Mouse (Mus musculus): Measurements from ENCODE around the gene Ahcy. TPM values are rescaled to one million over a fixed set of nuclear protein-coding genes. Genes with fewer than 3 reads are reported as not detected.
"Not testable (repeated sequence)": the region's sequence is repeated elsewhere in the genome, so short reads cannot be mapped to it uniquely, and the experiment has no call there.

The Ahcy gene
- polyA plus RNA-seq (2015; fragmentation: Nextera tagmentation; extraction: Ambion mirVana), result 44.8 and 48.0 TPM in 2 replicates

DNA sequence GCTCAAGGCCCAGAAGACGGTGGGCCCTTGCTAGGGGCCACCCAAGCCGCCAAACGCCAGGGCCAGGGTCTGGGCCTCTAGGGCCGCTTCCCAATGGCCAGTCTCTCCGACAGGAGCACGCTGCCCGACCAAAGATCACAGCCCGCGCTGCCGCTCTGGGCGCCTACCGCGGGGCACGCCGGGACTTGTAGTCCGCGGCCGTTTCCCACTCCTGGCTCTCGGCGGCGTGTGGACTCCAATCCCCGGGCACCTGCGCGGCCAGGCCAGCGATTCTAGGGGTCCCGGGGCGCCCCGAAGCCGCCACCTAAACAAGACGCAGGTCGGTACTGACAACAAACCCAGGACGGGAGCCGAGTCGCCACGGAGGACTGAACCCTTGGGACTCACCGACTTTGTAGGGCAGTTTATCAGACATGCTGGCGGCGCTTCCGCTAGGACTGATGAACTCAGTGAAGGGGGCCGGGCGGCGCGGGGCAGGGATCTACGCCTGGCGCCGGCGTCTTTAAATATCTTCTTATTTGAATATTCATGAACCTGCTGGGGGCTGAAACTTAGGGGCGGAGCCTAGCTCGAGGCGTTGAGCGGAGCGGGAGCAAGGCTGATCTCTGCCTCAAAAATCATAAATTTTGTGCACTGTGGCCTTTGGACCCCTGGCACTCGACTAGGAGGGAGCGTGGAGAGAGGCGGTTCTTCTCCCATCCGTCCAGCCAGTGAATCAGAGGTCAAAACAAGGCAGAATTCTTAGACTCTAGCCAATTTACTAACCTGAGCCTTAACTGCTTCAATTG, at the start of gene Ahcy:
Gene Ahcy, minus strand, starts transcription at position 520 of the 788 bp plus-strand sequence.
- ATAC-seq (replicated peaks), result peak; percentile 97
- H3K9me3 ChIP-seq, result no peaks in the 10 kb centered on the region
- peak within 1 kb of the TSS; percentile 93 for H3K4me3 ChIP-seq
- H3K27me3 ChIP-seq, result no peaks in the 10 kb centered on the region
- under 1% methylated on average over 56 of the region's 56 CpGs for WGBS
- no peaks in the 10 kb centered on the region for H3K36me3 ChIP-seq
- peak within 1 kb of the TSS; percentile 91 for H3K9ac ChIP-seq (replicated peaks)
- H3K4me2 ChIP-seq (replicated peaks), result peak within 1 kb of the TSS; percentile 67
- H3K27ac ChIP-seq (replicated peaks), result peak within 1 kb of the TSS; percentile 89
- H3K4me1 ChIP-seq, result peaks cover 23% of the 10 kb centered on the region

DNA sequence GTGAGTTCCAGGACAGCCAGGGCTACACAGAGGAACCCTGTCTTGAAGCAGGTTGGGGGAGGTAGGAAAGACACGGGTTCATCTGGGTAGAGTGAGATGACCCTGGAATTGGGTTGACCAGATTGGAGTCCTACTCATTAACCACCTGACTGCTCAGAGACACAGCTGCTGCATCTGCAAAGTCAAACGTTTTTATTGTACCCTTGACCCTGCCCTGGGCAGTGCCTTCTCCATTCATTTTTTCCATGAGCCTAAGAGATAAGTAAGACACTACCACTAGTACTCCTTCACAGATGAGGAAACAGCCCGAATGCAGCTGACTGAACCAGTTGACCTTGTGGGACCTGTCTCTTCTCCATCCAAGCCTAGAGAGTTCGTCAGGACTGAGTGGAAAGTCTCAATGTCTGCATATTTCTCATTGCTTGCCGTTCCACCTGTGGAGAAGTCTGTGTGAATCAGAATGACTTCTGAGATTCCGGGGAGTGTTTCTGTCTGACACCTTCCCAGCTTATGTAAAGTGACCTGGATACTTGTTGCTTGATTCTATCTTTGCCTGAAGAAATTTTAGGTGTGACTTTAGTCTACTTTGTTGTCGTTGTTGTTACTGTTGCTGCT, 41.0 kb upstream of the Ahcy start:
- ATAC-seq (replicated peaks), result no peak
- WGBS, result 73% methylated on average over 7 of the region's 7 CpGs

GRCm38 (mm10) chr2:155107276-155107675, 33.0 kb upstream of the Ahcy start:
- H3K4me3 ChIP-seq; H3K36me3 ChIP-seq; H3K4me1 ChIP-seq; H3K27me3 ChIP-seq; H3K27ac ChIP-seq (replicated peaks); H3K9ac ChIP-seq (replicated peaks); H3K9me3 ChIP-seq; ATAC-seq (replicated peaks); H3K4me2 ChIP-seq (replicated peaks): not testable (repeated sequence)
- WGBS, result 83% methylated on average over 9 of the region's 9 CpGs

More for the DNA sequence above, 41.0 kb upstream of the Ahcy start:
- Histone ChIP-seq H3K27ac (replicated peaks) (no peak overlapping the region), H3K9me3 (no peaks in the 10 kb centered on the region), H3K4me3 (no peak overlapping the region), H3K4me1 (no peaks in the 10 kb centered on the region), H3K27me3 (no peaks in the 10 kb centered on the region), H3K9ac (replicated peaks) (no peak overlapping the region), H3K36me3 (no peaks in the 10 kb centered on the region), H3K4me2 (replicated peaks) (no peak overlapping the region)

- Histone ChIP-seq H3K4me2 (replicated peaks) (no peak overlapping the region), H3K9ac (replicated peaks) (no peak overlapping the region), H3K4me3 (no peak overlapping the region), H3K27me3 (no peaks in the 10 kb centered on the region), H3K27ac (replicated peaks) (no peak overlapping the region), H3K9me3 (no peaks in the 10 kb centered on the region), H3K4me1 (no peaks in the 10 kb centered on the region), H3K36me3 (no peaks in the 10 kb centered on the region)
- ATAC-seq (replicated peaks), result no peak
- WGBS, result 75% methylated on average over 6 of the region's 6 CpGs
Observed at GRCm38 (mm10) chr2:155103607-155104006, 29.3 kb upstream of the Ahcy start.

DNA sequence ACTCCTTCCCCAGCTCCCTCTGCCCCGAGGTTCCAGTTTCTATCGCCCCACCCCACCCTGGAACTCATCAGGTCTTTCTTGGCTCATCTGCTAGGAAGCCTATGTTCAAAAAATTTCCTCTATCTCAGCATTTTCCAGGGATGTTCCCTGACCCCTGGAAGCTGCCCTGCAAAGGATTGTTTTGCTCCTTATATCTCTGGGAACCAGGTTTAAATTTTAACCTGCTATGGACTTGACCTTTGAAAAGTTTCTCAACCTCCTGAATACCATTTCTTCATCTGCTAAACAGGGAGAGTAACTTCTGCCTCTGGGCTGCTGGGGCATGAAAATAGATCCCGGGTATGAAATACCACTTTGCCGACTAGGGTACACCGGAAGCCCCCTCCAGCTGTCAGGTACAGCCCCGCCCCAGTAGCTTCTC, 27.5 kb upstream of the Ahcy start:
- no peak for ATAC-seq (replicated peaks)
- 67% methylated on average over 6 of the region's 6 CpGs for WGBS
- Histone ChIP-seq H3K4me1 (no peaks in the 10 kb centered on the region), H3K27ac (replicated peaks) (no peak overlapping the region), H3K36me3 (no peaks in the 10 kb centered on the region), H3K4me3 (no peak overlapping the region), H3K4me2 (replicated peaks) (no peak overlapping the region), H3K27me3 (no peaks in the 10 kb centered on the region), H3K9me3 (no peaks in the 10 kb centered on the region), H3K9ac (replicated peaks) (no peak overlapping the region)

- no peak overlapping the region for H3K4me2 ChIP-seq (replicated peaks)
- WGBS, result 76% methylated on average over 3 of the region's 3 CpGs
- no peak overlapping the region for H3K9ac ChIP-seq (replicated peaks)
- H3K4me3 ChIP-seq, result no peak overlapping the region
- no peaks in the 10 kb centered on the region for H3K4me1 ChIP-seq
- ATAC-seq (replicated peaks), result no peak
- H3K27me3 ChIP-seq, result no peaks in the 10 kb centered on the region
- no peak overlapping the region for H3K27ac ChIP-seq (replicated peaks)
- H3K36me3 ChIP-seq, result no peaks in the 10 kb centered on the region
- H3K9me3 ChIP-seq, result no peaks in the 10 kb centered on the region
Observed at GRCm38 (mm10) chr2:155100796-155101259, 26.5 kb upstream of the Ahcy start.

DNA sequence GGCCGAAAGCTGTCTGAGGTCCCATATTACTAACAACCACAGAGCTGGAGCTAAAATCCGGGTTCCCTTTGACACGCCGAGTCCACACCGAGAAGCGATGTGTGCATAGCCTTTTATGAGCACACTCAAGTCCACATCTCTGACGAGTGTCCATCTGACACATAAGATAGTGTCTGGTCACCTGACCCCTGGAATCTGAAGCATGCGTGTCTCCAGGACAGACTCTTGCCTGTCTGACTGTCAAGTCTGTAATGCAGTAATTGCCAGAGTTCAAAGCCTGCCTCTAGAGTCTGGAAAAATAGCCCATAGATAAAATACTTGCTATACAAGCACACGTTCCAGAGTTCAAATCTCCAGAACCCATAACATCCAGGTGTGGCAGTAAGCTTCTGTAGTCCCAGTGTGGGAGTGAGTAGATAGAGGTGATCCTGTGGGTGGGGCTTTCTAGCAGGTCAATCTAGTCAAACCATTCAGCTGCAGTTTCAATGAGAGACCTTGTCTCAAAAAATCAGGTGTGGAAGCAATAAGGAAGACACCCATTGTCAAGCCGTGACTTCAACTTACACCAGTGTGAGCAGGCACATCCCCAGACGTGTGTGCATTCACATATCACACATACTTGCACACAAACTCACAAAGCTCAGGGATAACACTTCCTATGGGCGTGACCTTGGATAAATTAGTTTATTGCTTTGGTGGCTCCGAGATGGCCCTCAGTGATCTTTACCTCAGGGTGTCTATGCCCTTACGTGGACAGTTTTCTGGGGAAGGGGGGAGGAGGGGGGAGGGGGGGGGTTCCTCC, 25.9 kb upstream of the Ahcy start:
- no peak overlapping the region for H3K27ac ChIP-seq (replicated peaks)
- ATAC-seq (replicated peaks), result no peak
- no peak overlapping the region for H3K4me3 ChIP-seq
- no peaks in the 10 kb centered on the region for H3K9me3 ChIP-seq
- WGBS, result 86% methylated on average over 14 of the region's 14 CpGs
- H3K36me3 ChIP-seq, result no peaks in the 10 kb centered on the region
- no peaks in the 10 kb centered on the region for H3K27me3 ChIP-seq
- H3K9ac ChIP-seq (replicated peaks), result no peak overlapping the region
- no peak overlapping the region for H3K4me2 ChIP-seq (replicated peaks)
- no peaks in the 10 kb centered on the region for H3K4me1 ChIP-seq

GRCm38 (mm10) chr2:155099421-155099820, 25.1 kb upstream of the Ahcy start:
- no peak for ATAC-seq (replicated peaks)
- Histone ChIP-seq H3K27ac (replicated peaks) (no peak overlapping the region), H3K4me2 (replicated peaks) (no peak overlapping the region), H3K9ac (replicated peaks) (no peak overlapping the region), H3K9me3 (no peaks in the 10 kb centered on the region), H3K36me3 (no peaks in the 10 kb centered on the region), H3K4me1 (no peaks in the 10 kb centered on the region), H3K4me3 (no peak overlapping the region), H3K27me3 (no peaks in the 10 kb centered on the region)
- WGBS, result 62% methylated on average over 7 of the region's 7 CpGs

DNA sequence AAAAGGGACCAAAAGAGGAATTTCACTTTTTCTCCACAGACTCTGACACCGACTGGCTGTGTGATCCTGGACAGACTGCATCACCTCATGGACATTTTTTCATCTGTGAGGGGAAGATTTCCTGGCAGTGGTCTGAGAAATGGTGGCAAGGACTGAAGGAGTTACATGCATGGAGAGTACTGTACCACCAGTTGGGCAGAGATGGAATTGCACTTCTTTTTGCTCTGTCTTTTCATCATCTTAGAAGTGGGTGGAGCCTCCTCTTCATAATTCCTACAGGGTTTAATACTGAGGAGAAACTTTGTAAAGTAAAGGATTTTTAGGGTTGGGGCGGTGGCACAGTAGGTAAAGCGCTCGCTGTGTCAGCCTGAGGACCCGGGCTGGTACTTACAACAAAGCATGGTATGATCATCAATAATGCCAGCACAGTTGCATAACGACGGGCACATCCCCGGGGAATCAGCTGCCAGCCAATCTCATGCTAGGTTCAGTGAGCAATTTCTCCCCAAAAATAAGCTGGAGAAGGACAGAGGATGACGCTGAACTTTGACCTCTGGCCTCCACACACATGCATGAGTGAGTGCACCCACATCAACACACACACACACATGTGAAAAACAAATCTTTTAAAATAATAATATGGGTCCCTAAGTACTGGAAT, 24.6 kb upstream of the Ahcy start:
- Histone ChIP-seq H3K4me1 (no peaks in the 10 kb centered on the region), H3K36me3 (no peaks in the 10 kb centered on the region), H3K4me3 (no peak overlapping the region), H3K9ac (replicated peaks) (no peak overlapping the region), H3K4me2 (replicated peaks) (no peak overlapping the region), H3K27me3 (no peaks in the 10 kb centered on the region), H3K9me3 (no peaks in the 10 kb centered on the region), H3K27ac (replicated peaks) (no peak overlapping the region)
- WGBS, result 87% methylated on average over 9 of the region's 9 CpGs
- ATAC-seq (replicated peaks), result no peak

- H3K4me3 ChIP-seq, result no peak overlapping the region
- no peak for ATAC-seq (replicated peaks)
- WGBS, result 75% methylated on average over 4 of the region's 4 CpGs
Observed at GRCm38 (mm10) chr2:155093418-155093817, 19.1 kb upstream of the Ahcy start.

GRCm38 (mm10) chr2:155091743-155092075, 17.4 kb upstream of the Ahcy start:
- Histone ChIP-seq H3K27me3 (no peaks in the 10 kb centered on the region), H3K9ac (replicated peaks) (no peak overlapping the region), H3K4me2 (replicated peaks) (no peak overlapping the region), H3K4me1 (no peaks in the 10 kb centered on the region), H3K36me3 (no peaks in the 10 kb centered on the region), H3K27ac (replicated peaks) (no peak overlapping the region), H3K4me3 (no peak overlapping the region), H3K9me3 (no peaks in the 10 kb centered on the region)
- no peak for ATAC-seq (replicated peaks)
- 84% methylated on average over 3 of the region's 3 CpGs for WGBS

More at GRCm38 (mm10) chr2:155093418-155093817, 19.1 kb upstream of the Ahcy start:
- no peak overlapping the region for H3K4me2 ChIP-seq (replicated peaks)
- no peaks in the 10 kb centered on the region for H3K36me3 ChIP-seq
- H3K4me1 ChIP-seq, result no peaks in the 10 kb centered on the region
- no peak overlapping the region for H3K27ac ChIP-seq (replicated peaks)
- no peaks in the 10 kb centered on the region for H3K27me3 ChIP-seq
- H3K9me3 ChIP-seq, result no peaks in the 10 kb centered on the region
- no peak overlapping the region for H3K9ac ChIP-seq (replicated peaks)

Measured in forebrain, embryonic 15.5 days (tissue).